Mouse (Mus musculus): ENCODE measurements around the gene Zranb1.

DNA sequence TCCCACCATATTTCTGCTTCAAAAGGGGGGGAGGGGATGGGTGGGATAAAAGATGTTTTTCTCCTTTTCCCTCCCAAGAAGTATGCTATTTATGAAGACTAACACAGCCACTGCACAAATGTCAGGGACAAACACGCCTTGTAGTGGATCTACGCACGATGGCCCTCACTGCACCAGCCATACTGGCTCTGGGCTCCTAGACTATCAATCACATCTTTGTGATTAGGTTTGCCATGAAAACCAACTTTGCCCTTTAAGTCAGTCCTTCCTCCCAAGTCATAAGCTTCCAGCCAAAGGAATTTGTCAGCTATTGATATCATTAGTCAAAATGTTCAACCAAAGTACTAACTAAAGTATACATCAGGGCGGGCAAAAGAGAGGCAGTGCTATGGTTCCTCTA, 97.0 kb downstream of the Zranb1 start:
- no peak for TF ChIP-seq POLR2A (IDR thresholded peaks at IDR 0.05; ENCODE audit: borderline replicate concordance, insufficient read depth, low read length)
- no peak for TF ChIP-seq CTCF (IDR thresholded peaks at IDR 0.05; ENCODE audit: borderline replicate concordance, insufficient read depth, low read depth, low read length)
